In the genomic region with DNA sequence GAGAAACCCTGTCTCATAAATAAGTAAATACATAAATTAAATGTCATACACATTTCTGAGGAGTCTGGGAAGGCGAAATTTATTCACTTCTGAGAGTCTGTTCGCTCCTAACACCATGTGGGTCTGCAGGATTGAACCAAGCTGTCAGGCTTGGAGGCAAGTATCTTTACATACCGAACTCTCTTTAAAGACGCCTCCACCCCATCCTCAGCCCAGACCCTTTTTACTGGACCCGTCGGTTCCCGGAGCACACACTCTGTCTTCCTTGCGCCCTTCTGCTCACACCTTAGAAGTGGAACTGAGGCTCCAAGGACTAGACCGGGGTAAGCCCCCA, we compare ENCODE assay signal across 10 mouse cellular contexts. TPM values are rescaled to one million over a fixed set of nuclear protein-coding genes. Genes with fewer than 3 reads are reported as not detected.
DNase-seq lines count a peak whose midpoint lies in the region; ATAC-seq and TF ChIP-seq lines count a peak whose summit lies in the region.
"Had no signal": no experiment of that assay in that cellular context is flagged by ENCODE, and none has a peak within 500 bp of the region (broad histone marks: within the 10 kb centered on the region; RNA-seq: fewer than 3 reads in every experiment).

No protein-coding gene starts in this region.

- intact Hi-C loops in heart, adult 2 months (cut with DNase I), result loop anchor here (1.0 to 5.0 kb wide), 3 partner anchors 24 to 59 kb away; partner anchors contain the start of gene Pnpla3
- intact Hi-C loops in heart, postnatal 14 days (cut with DNase I), result no loop called here

- H3K4me3 ChIP-seq in heart, adult 2 months, result peak overlapping the region; percentile 97
- H3K4me3 ChIP-seq in thymus, adult 2 months (ENCODE audit: control insufficient read depth, insufficient read depth, low read length), result peak overlapping the region; percentile 87
- H3K4me3 ChIP-seq in liver, embryonic 11.5 days (ENCODE audit: low read depth, low read length), result peak overlapping the region; percentile 96
- H3K4me3 ChIP-seq in stomach, postnatal 0 days (ENCODE audit: low read depth, low read length), result peak overlapping the region; percentile 81

- no peak for TF ChIP-seq CTCF in heart, adult 2 months (IDR thresholded peaks at IDR 0.05)
- 0 out of 2 replicates have a peak, but pooled peaks have one; percentile 5 for TF ChIP-seq CTCF in thymus, adult 2 months (IDR thresholded peaks at IDR 0.05; ENCODE audit: borderline replicate concordance, control insufficient read depth, extremely low read depth, insufficient read depth, low read length, poor library complexity)
- TF ChIP-seq CTCF in stomach, postnatal 0 days (IDR thresholded peaks at IDR 0.05; ENCODE audit: low read depth), result no peak

- WGBS in heart, adult 2 months, result 4% methylated on average over 9 of the region's 9 CpGs
- 5% methylated on average over 9 of the region's 9 CpGs for WGBS in thymus, adult 2 months
- 2% methylated on average over 9 of the region's 9 CpGs for WGBS in liver, embryonic 11.5 days
- WGBS in stomach, postnatal 0 days, result 4% methylated on average over 9 of the region's 9 CpGs

- no peaks in the 10 kb centered on the region for H3K9me3 ChIP-seq in liver, embryonic 11.5 days (ENCODE audit: control insufficient read depth, low read length)
- no peaks in the 10 kb centered on the region for H3K9me3 ChIP-seq in stomach, postnatal 0 days (ENCODE audit: control insufficient read depth, low read length)

- peak overlapping the region; percentile 97 for H3K27ac ChIP-seq in heart, adult 2 months
- peak overlapping the region; percentile 46; the same call in 1 of the 2 replicates for H3K27ac ChIP-seq in thymus, adult 2 months (ENCODE audit: control insufficient read depth, insufficient read depth, low read length)
- H3K27ac ChIP-seq in liver, embryonic 11.5 days (ENCODE audit: low read depth, low read length), result peak overlapping the region; percentile 97
- H3K27ac ChIP-seq in stomach, postnatal 0 days (replicated peaks), result peak overlapping the region; percentile 94

- no peaks in the 10 kb centered on the region; the same call in 1 of the 2 replicates for H3K4me1 ChIP-seq in heart, adult 2 months (ENCODE audit: control insufficient read depth, insufficient read depth, low read length)
- H3K4me1 ChIP-seq in thymus, adult 2 months (replicated peaks; ENCODE audit: control insufficient read depth, insufficient read depth, low read length), result peaks cover 12% of the 10 kb centered on the region
- peaks cover 13% of the 10 kb centered on the region for H3K4me1 ChIP-seq in liver, embryonic 11.5 days (replicated peaks; ENCODE audit: control insufficient read depth, insufficient read depth, low read length)
- H3K4me1 ChIP-seq in stomach, postnatal 0 days (replicated peaks; ENCODE audit: control insufficient read depth, insufficient read depth), result no peaks in the 10 kb centered on the region

- H3K79me2 ChIP-seq in heart, adult 2 months (replicated peaks; ENCODE audit: control insufficient read depth, insufficient read depth, low read length), result peaks cover 2% of the 10 kb centered on the region

- DNase-seq in heart, adult 2 months, result no peak
- DNase-seq in heart, postnatal 14 days, result no peak
- DNase-seq in thymus, adult 2 months, result no peak
- no peak for DNase-seq in thymus, postnatal 25 days
- no peak for DNase-seq in liver, embryonic 11.5 days (ENCODE audit: low spot score)
- DNase-seq in stomach, postnatal 0 days (ENCODE audit: low spot score), result no peak
- DNase-seq in adrenal gland, postnatal 36 days, result no peak
- DNase-seq in layer of hippocampus, postnatal 25 days (ENCODE audit: extremely low spot score in 1 of 2, low spot score in 1 of 2), result no peak

- no peak for ATAC-seq in liver, embryonic 11.5 days (replicated peaks; ENCODE audit: low FRiP score)
- ATAC-seq in stomach, postnatal 0 days (ENCODE audit: low FRiP score, low TSS enrichment), result no peak

- TF ChIP-seq EP300 in heart, adult 2 months (IDR thresholded peaks at IDR 0.05; ENCODE audit: insufficient read depth, low read depth, low read length), result no peak
- TF ChIP-seq EP300 in stomach, postnatal 0 days (optimal IDR thresholded peaks at IDR 0.05), result no peak

- peak overlapping the region; percentile 61 for H3K4me2 ChIP-seq in liver, embryonic 11.5 days
- peak overlapping the region; percentile 77 for H3K4me2 ChIP-seq in stomach, postnatal 0 days (replicated peaks; ENCODE audit: low read depth)

- peaks cover 3% of the 10 kb centered on the region; the same call in 1 of the 2 replicates for H3K36me3 ChIP-seq in heart, adult 2 months (ENCODE audit: control insufficient read depth, insufficient read depth, low read length)
- H3K36me3 ChIP-seq in thymus, adult 2 months (ENCODE audit: control insufficient read depth, insufficient read depth, low read length), result peaks cover 5% of the 10 kb centered on the region
- peaks cover 6% of the 10 kb centered on the region for H3K36me3 ChIP-seq in liver, embryonic 11.5 days (ENCODE audit: control insufficient read depth, insufficient read depth, low read length)
- 0 out of 2 replicates have a peak, but pooled peaks cover 5% of the 10 kb centered on the region for H3K36me3 ChIP-seq in stomach, postnatal 0 days (ENCODE audit: control insufficient read depth, insufficient read depth, low read length)

- no peaks in the 10 kb centered on the region for H3K27me3 ChIP-seq in heart, adult 2 months (ENCODE audit: control insufficient read depth, insufficient read depth, low read length)
- no peaks in the 10 kb centered on the region for H3K27me3 ChIP-seq in thymus, adult 2 months (ENCODE audit: control insufficient read depth, insufficient read depth, low read length)
- no peaks in the 10 kb centered on the region for H3K27me3 ChIP-seq in liver, embryonic 11.5 days (replicated peaks; ENCODE audit: control insufficient read depth, insufficient read depth, low read length)
- H3K27me3 ChIP-seq in stomach, postnatal 0 days (ENCODE audit: control insufficient read depth, insufficient read depth, low read length), result no peaks in the 10 kb centered on the region

- H3K9ac ChIP-seq in heart, adult 2 months (ENCODE audit: low read depth, low read length), result peak overlapping the region; percentile 83
- peak overlapping the region; percentile 89 for H3K9ac ChIP-seq in liver, embryonic 11.5 days (ENCODE audit: low read depth, low read length)
- peak overlapping the region; percentile 80 for H3K9ac ChIP-seq in stomach, postnatal 0 days (ENCODE audit: low read length)

- TF ChIP-seq POLR2A in heart, adult 2 months (IDR thresholded peaks at IDR 0.05; ENCODE audit: insufficient read depth, low read depth, low read length), result no peak
- TF ChIP-seq POLR2A in thymus, adult 2 months (IDR thresholded peaks at IDR 0.05; ENCODE audit: control insufficient read depth, extremely low read depth, insufficient read depth, low read length, poor library complexity), result no peak

RNA-seq across cellular contexts. Expression of gene Samm50, which starts 0.3 kb away (rescaled TPM):
- 100 to 1,000 TPM; 258 to 289 TPM for total RNA-seq in heart, adult 2 months (2021)
- 27.8 and 36.6 TPM in 2 replicates for polyA plus RNA-seq in heart, adult 2 months (2012; rRNA removed)
- total RNA-seq in heart, postnatal 14 days (2021), result 100 to 1,000 TPM; 265 to 269 TPM
- 14.5 and 15.2 TPM in 2 replicates for polyA plus RNA-seq in thymus, adult 2 months (2012; rRNA removed)
- polyA plus RNA-seq in liver, embryonic 11.5 days (2014; fragmentation: Nextera tagmentation; extraction: Ambion mirVana), result 137 and 148 TPM in 2 replicates
- polyA plus RNA-seq in stomach, postnatal 0 days (2015; fragmentation: Nextera tagmentation; extraction: Ambion mirVana), result 92.3 and 97.4 TPM in 2 replicates
- total RNA-seq in adrenal gland, postnatal 36 days (2021), result 100 to 1,000 TPM; 150 to 151 TPM
- 10 to 100 TPM; 90.3 to 92.3 TPM for total RNA-seq in layer of hippocampus, postnatal 25 days (2021)

RNA-seq across cellular contexts. Expression of gene Pnpla3, which starts 24.1 kb away (rescaled TPM):
- 1 to 10 TPM; 1.1 to 3.8 TPM for total RNA-seq in heart, adult 2 months (2021)
- polyA plus RNA-seq in heart, adult 2 months (2012; rRNA removed), result 26.2 and 30.1 TPM in 2 replicates
- 10 to 100 TPM in 1 of 2 experiments, 1 to 10 TPM in 1; 8.2 to 10.4 TPM for total RNA-seq in heart, postnatal 14 days (2021)
- 35.3 and 39.4 TPM in 2 replicates for polyA plus RNA-seq in thymus, adult 2 months (2012; rRNA removed)
- 1.4 and 2.3 TPM in 2 replicates for polyA plus RNA-seq in liver, embryonic 11.5 days (2014; fragmentation: Nextera tagmentation; extraction: Ambion mirVana)
- 3.0 and 4.1 TPM in 2 replicates for polyA plus RNA-seq in stomach, postnatal 0 days (2015; fragmentation: Nextera tagmentation; extraction: Ambion mirVana)
- 100 to 1,000 TPM in 1 of 2 experiments, 10 to 100 TPM in 1; 30.7 to 111 TPM for total RNA-seq in adrenal gland, postnatal 36 days (2021)
- 1 to 10 TPM; 7.9 to 9.7 TPM for total RNA-seq in layer of hippocampus, postnatal 25 days (2021)
- total RNA-seq: common myeloid progenitor, adult 5-6 weeks; megakaryocyte-erythroid progenitor cell, adult 5-6 weeks had no signal

RNA-seq across cellular contexts. Expression of gene Parvb, which starts 40.2 kb away (rescaled TPM):
- 100 to 1,000 TPM in 1 of 2 experiments, 10 to 100 TPM in 1; 99.4 to 116 TPM for total RNA-seq in heart, adult 2 months (2021)
- polyA plus RNA-seq in heart, adult 2 months (2012; rRNA removed), result 58.5 and 61.6 TPM in 2 replicates
- 100 to 1,000 TPM; 149 to 151 TPM for total RNA-seq in heart, postnatal 14 days (2021)
- 3.3 and 6.8 TPM in 2 replicates for polyA plus RNA-seq in thymus, adult 2 months (2012; rRNA removed)
- 13.9 and 15.4 TPM in 2 replicates for polyA plus RNA-seq in liver, embryonic 11.5 days (2014; fragmentation: Nextera tagmentation; extraction: Ambion mirVana)
- 1.1 and 1.4 TPM in 2 replicates for polyA plus RNA-seq in stomach, postnatal 0 days (2015; fragmentation: Nextera tagmentation; extraction: Ambion mirVana)
- 10 to 100 TPM; 18.0 to 24.1 TPM for total RNA-seq in adrenal gland, postnatal 36 days (2021)
- 10 to 100 TPM; 43.5 to 44.3 TPM for total RNA-seq in layer of hippocampus, postnatal 25 days (2021)

Comparison
In these comparisons a context has a peak if more than half of its experiments do, and no peak if none do; other contexts are left out.
1. H3K27ac ChIP-seq: peak in every context shown above with its lines; median percentile 97 in heart, adult 2 months; 97 in liver, embryonic 11.5 days; 94 in stomach, postnatal 0 days; 46 in thymus, adult 2 months.